Mouse (Mus musculus) urinary bladder, postnatal 4 days (tissue): ENCODE data around the gene Serpina10.
"Not testable (repeated sequence)": the region's sequence is repeated elsewhere in the genome, so short reads cannot be mapped to it uniquely, and the experiment has no call there.

ENCODE experiments used
- DNase-seq, 2 experiments: peaks; one replicate each; pipeline ENCODE4 v3.0.0; 2021 to 2022; ENCODE audit warnings: low spot score in 2 of 2

Serpina10 gene

GRCm38 (mm10) chr12:103631203-103631612, at the start of gene Serpina10:
Serpina10 (minus strand) TSS chr12:103631444.
- no peak for DNase-seq

GRCm38 (mm10) chr12:103679853-103680252, 48.6 kb upstream of the Serpina10 start:
- not testable (repeated sequence) for DNase-seq

- no peak for DNase-seq
Observed at GRCm38 (mm10) chr12:103676039-103676438, 44.8 kb upstream of the Serpina10 start, which contains the start of gene Serpina16. Serpina16 (minus strand) TSS chr12:103676139.

- DNase-seq: peak in 1 of 2 experiments; percentile 44
Observed at GRCm38 (mm10) chr12:103673179-103673578, 41.9 kb upstream of the Serpina10 start.

- DNase-seq: no peak
Observed at GRCm38 (mm10) chr12:103671483-103671882, 40.2 kb upstream of the Serpina10 start.

- DNase-seq: no peak
Observed at GRCm38 (mm10) chr12:103670964-103671363, 39.7 kb upstream of the Serpina10 start.

GRCm38 (mm10) chr12:103670344-103670743, 39.1 kb upstream of the Serpina10 start:
- DNase-seq: no peak

- no peak for DNase-seq
Observed at GRCm38 (mm10) chr12:103665286-103665685, 34.0 kb upstream of the Serpina10 start.

- DNase-seq: not testable (repeated sequence)
Observed at GRCm38 (mm10) chr12:103662053-103662452, 30.8 kb upstream of the Serpina10 start.

- DNase-seq: no peak
Observed at GRCm38 (mm10) chr12:103660076-103660475, 28.8 kb upstream of the Serpina10 start.

- no peak for DNase-seq
Observed at GRCm38 (mm10) chr12:103659171-103659570, 27.9 kb upstream of the Serpina10 start.

GRCm38 (mm10) chr12:103657991-103658390, 26.7 kb upstream of the Serpina10 start:
- no peak for DNase-seq

- DNase-seq: no peak
Observed at GRCm38 (mm10) chr12:103656848-103657626, 25.8 kb upstream of the Serpina10 start, which contains the start of gene Serpina6. Serpina6 (minus strand) TSS chr12:103657212.

GRCm38 (mm10) chr12:103655123-103656044, 24.1 kb upstream of the Serpina10 start:
- DNase-seq: no peak

GRCm38 (mm10) chr12:103653836-103654235, 22.6 kb upstream of the Serpina10 start:
- DNase-seq: no peak

GRCm38 (mm10) chr12:103646314-103646713, 15.1 kb upstream of the Serpina10 start:
- no peak for DNase-seq

- DNase-seq: no peak
Observed at GRCm38 (mm10) chr12:103644601-103645000, 13.4 kb upstream of the Serpina10 start.

- DNase-seq: no peak
Observed at GRCm38 (mm10) chr12:103643818-103644217, 12.6 kb upstream of the Serpina10 start.

GRCm38 (mm10) chr12:103643336-103643735, 12.1 kb upstream of the Serpina10 start:
- DNase-seq: peak; percentile 61 to 87

GRCm38 (mm10) chr12:103635846-103636245, 4.6 kb upstream of the Serpina10 start:
- DNase-seq: no peak

- DNase-seq: no peak
Observed at GRCm38 (mm10) chr12:103634430-103634829, 3.2 kb upstream of the Serpina10 start.

GRCm38 (mm10) chr12:103616860-103617261, 14.4 kb downstream of the Serpina10 start:
- no peak for DNase-seq
